Mouse (Mus musculus): Measurements from ENCODE around the gene Gm11437. TPM values are rescaled to one million over a fixed set of nuclear protein-coding genes. Genes with fewer than 3 reads are reported as not detected.

Gene Gm11437
- total and polyA plus RNA-seq, 2 experiments, result 3.0 to 11.6 TPM

GRCm38 (mm10) chr11:84121051-84121956 is 46.0 kb downstream of the Gm11437 start:
- H3K9ac ChIP-seq (ENCODE audit: low read depth, low read length), result no peak overlapping the region
- TF ChIP-seq POLR2A (IDR thresholded peaks at IDR 0.05; ENCODE audit: extremely low read depth, insufficient read depth, low read length) (no peak), CTCF (IDR thresholded peaks at IDR 0.05; ENCODE audit: low read depth, low read length) (no peak)
- 70% methylated on average over 12 of the region's 12 CpGs for WGBS
- H3K27ac ChIP-seq (replicated peaks; ENCODE audit: insufficient read depth, low read depth, low read length), result no peak overlapping the region
- H3K4me1 ChIP-seq (ENCODE audit: control insufficient read depth, insufficient read depth, low read length), result no peaks in the 10 kb centered on the region
- H3K4me3 ChIP-seq (ENCODE audit: insufficient read depth, low read depth, low read length), result no peak overlapping the region
- DNase-seq (ENCODE audit: extremely low read depth, low read depth, low spot score), result no peak
- no peaks in the 10 kb centered on the region for H3K79me2 ChIP-seq (ENCODE audit: control insufficient read depth, insufficient read depth, low read length)
- no peaks in the 10 kb centered on the region for H3K27me3 ChIP-seq (ENCODE audit: control insufficient read depth, insufficient read depth, low read length)
- H3K36me3 ChIP-seq (ENCODE audit: control insufficient read depth, insufficient read depth, low read length), result peaks cover 37% of the 10 kb centered on the region

GRCm38 (mm10) chr11:84117431-84117830 is 49.8 kb downstream of the Gm11437 start:
- TF ChIP-seq CTCF (IDR thresholded peaks at IDR 0.05; ENCODE audit: low read depth, low read length) (no peak), POLR2A (IDR thresholded peaks at IDR 0.05; ENCODE audit: extremely low read depth, insufficient read depth, low read length) (no peak)
- no peaks in the 10 kb centered on the region for H3K27me3 ChIP-seq (ENCODE audit: control insufficient read depth, insufficient read depth, low read length)
- WGBS, result 86% methylated on average over 4 of the region's 4 CpGs
- no peaks in the 10 kb centered on the region for H3K4me1 ChIP-seq (ENCODE audit: control insufficient read depth, insufficient read depth, low read length)
- H3K79me2 ChIP-seq (ENCODE audit: control insufficient read depth, insufficient read depth, low read length), result no peaks in the 10 kb centered on the region
- H3K36me3 ChIP-seq (ENCODE audit: control insufficient read depth, insufficient read depth, low read length), result peaks cover 23% of the 10 kb centered on the region
- H3K4me3 ChIP-seq (ENCODE audit: insufficient read depth, low read depth, low read length), result no peak overlapping the region
- H3K27ac ChIP-seq (replicated peaks; ENCODE audit: insufficient read depth, low read depth, low read length), result no peak overlapping the region
- DNase-seq (ENCODE audit: extremely low read depth, low read depth, low spot score), result peak; percentile 14
- no peak overlapping the region for H3K9ac ChIP-seq (ENCODE audit: low read depth, low read length)

- TF ChIP-seq POLR2A (IDR thresholded peaks at IDR 0.05; ENCODE audit: extremely low read depth, insufficient read depth, low read length), result no peak
- no peak for TF ChIP-seq CTCF (IDR thresholded peaks at IDR 0.05; ENCODE audit: low read depth, low read length)
- Histone ChIP-seq H3K9ac (ENCODE audit: low read depth, low read length) (no peak overlapping the region), H3K4me3 (ENCODE audit: insufficient read depth, low read depth, low read length) (no peak overlapping the region), H3K27me3 (ENCODE audit: control insufficient read depth, insufficient read depth, low read length) (no peaks in the 10 kb centered on the region), H3K79me2 (ENCODE audit: control insufficient read depth, insufficient read depth, low read length) (no peaks in the 10 kb centered on the region), H3K27ac (replicated peaks; ENCODE audit: insufficient read depth, low read depth, low read length) (no peak overlapping the region), H3K36me3 (ENCODE audit: control insufficient read depth, insufficient read depth, low read length) (peaks cover 20% of the 10 kb centered on the region), H3K4me1 (ENCODE audit: control insufficient read depth, insufficient read depth, low read length) (no peaks in the 10 kb centered on the region)
- 68% methylated on average over 2 of the region's 2 CpGs for WGBS
- DNase-seq (ENCODE audit: extremely low read depth, low read depth, low spot score), result no peak
Measured at GRCm38 (mm10) chr11:84116221-84116620, 51.1 kb downstream of the Gm11437 start.

GRCm38 (mm10) chr11:84115646-84116045 is 51.6 kb downstream of the Gm11437 start:
- Histone ChIP-seq H3K27ac (replicated peaks; ENCODE audit: insufficient read depth, low read depth, low read length) (no peak overlapping the region), H3K4me1 (ENCODE audit: control insufficient read depth, insufficient read depth, low read length) (no peaks in the 10 kb centered on the region), H3K27me3 (ENCODE audit: control insufficient read depth, insufficient read depth, low read length) (no peaks in the 10 kb centered on the region), H3K79me2 (ENCODE audit: control insufficient read depth, insufficient read depth, low read length) (no peaks in the 10 kb centered on the region), H3K9ac (ENCODE audit: low read depth, low read length) (no peak overlapping the region), H3K4me3 (ENCODE audit: insufficient read depth, low read depth, low read length) (no peak overlapping the region), H3K36me3 (ENCODE audit: control insufficient read depth, insufficient read depth, low read length) (peaks cover 17% of the 10 kb centered on the region)
- peak; percentile 61 for DNase-seq (ENCODE audit: extremely low read depth, low read depth, low spot score)
- 47% methylated on average over 9 of the region's 9 CpGs for WGBS
- TF ChIP-seq POLR2A (IDR thresholded peaks at IDR 0.05; ENCODE audit: extremely low read depth, insufficient read depth, low read length) (no peak), CTCF (IDR thresholded peaks at IDR 0.05; ENCODE audit: low read depth, low read length) (no peak)

GRCm38 (mm10) chr11:84113623-84114022 is 53.7 kb downstream of the Gm11437 start:
- Histone ChIP-seq H3K27me3 (ENCODE audit: control insufficient read depth, insufficient read depth, low read length) (no peaks in the 10 kb centered on the region), H3K4me1 (ENCODE audit: control insufficient read depth, insufficient read depth, low read length) (no peaks in the 10 kb centered on the region), H3K4me3 (ENCODE audit: insufficient read depth, low read depth, low read length) (no peak overlapping the region), H3K9ac (ENCODE audit: low read depth, low read length) (no peak overlapping the region), H3K36me3 (ENCODE audit: control insufficient read depth, insufficient read depth, low read length) (peaks cover 12% of the 10 kb centered on the region), H3K79me2 (ENCODE audit: control insufficient read depth, insufficient read depth, low read length) (no peaks in the 10 kb centered on the region), H3K27ac (replicated peaks; ENCODE audit: insufficient read depth, low read depth, low read length) (no peak overlapping the region)
- no peak for DNase-seq (ENCODE audit: extremely low read depth, low read depth, low spot score)
- TF ChIP-seq POLR2A (IDR thresholded peaks at IDR 0.05; ENCODE audit: extremely low read depth, insufficient read depth, low read length), result no peak
- no peak for TF ChIP-seq CTCF (IDR thresholded peaks at IDR 0.05; ENCODE audit: low read depth, low read length)
- WGBS, result 96% methylated on average over 5 of the region's 5 CpGs

- no peak for DNase-seq (ENCODE audit: extremely low read depth, low read depth, low spot score)
- no peak overlapping the region for H3K9ac ChIP-seq (ENCODE audit: low read depth, low read length)
- H3K4me1 ChIP-seq (ENCODE audit: control insufficient read depth, insufficient read depth, low read length), result no peaks in the 10 kb centered on the region
- H3K79me2 ChIP-seq (ENCODE audit: control insufficient read depth, insufficient read depth, low read length), result no peaks in the 10 kb centered on the region
- H3K4me3 ChIP-seq (ENCODE audit: insufficient read depth, low read depth, low read length), result no peak overlapping the region
- no peak overlapping the region for H3K27ac ChIP-seq (replicated peaks; ENCODE audit: insufficient read depth, low read depth, low read length)
- peaks cover 48% of the 10 kb centered on the region for H3K36me3 ChIP-seq (ENCODE audit: control insufficient read depth, insufficient read depth, low read length)
- no peaks in the 10 kb centered on the region for H3K27me3 ChIP-seq (ENCODE audit: control insufficient read depth, insufficient read depth, low read length)
- WGBS, result 71% methylated on average over 2 of the region's 2 CpGs
- TF ChIP-seq POLR2A (IDR thresholded peaks at IDR 0.05; ENCODE audit: extremely low read depth, insufficient read depth, low read length) (no peak), CTCF (IDR thresholded peaks at IDR 0.05; ENCODE audit: low read depth, low read length) (no peak)
Measured at GRCm38 (mm10) chr11:84107137-84107536, 60.1 kb downstream of the Gm11437 start.
